Mouse (Mus musculus): ENCODE results near the gene Xpo6.

GRCm38 (mm10) chr7:126070321-126070720 is 130.0 kb downstream of the Xpo6 start:
- no peak for TF ChIP-seq POLR2A (IDR thresholded peaks at IDR 0.05; ENCODE audit: low read depth, low read length)
- no peak for TF ChIP-seq CTCF (IDR thresholded peaks at IDR 0.05; ENCODE audit: extremely low read depth, insufficient read depth, insufficient read length, insufficient replicate concordance)

Data from spleen, adult 2 months (tissue).